Mouse (Mus musculus) stomach, embryonic 16.5 days (tissue): ENCODE measurements at regions not wholly inside any gene's neighbourhood (a gene's known extent, or its start where the extent isn't known, plus 50 kb on each side); places are given as distances from the start of the nearest gene placed in this dataset.

Experiments
- ATAC-seq: fragments of 200-750 bp; cut with Nextera tagmentation; 2 replicates; pipeline ENCODE4 v1.8.0; 2017; ENCODE audit warnings: moderate number of reproducible peaks, moderate TSS enrichment; ENCODE audit not compliant: insufficient read depth, low FRiP score
- H3K27ac ChIP-seq: fragments of 300-500 bp; sonication (generic); 2 replicates; pipeline ENCODE4 v1.5.1; 2014; ENCODE audit warnings: low read length
- H3K27me3 ChIP-seq: fragments of 300-500 bp; sonication (generic); 2 replicates; pipeline ENCODE4 v1.6.1; 2014; ENCODE audit warnings: low read length, control low read depth, mixed read lengths; ENCODE audit not compliant: control insufficient read depth, insufficient read depth
- H3K36me3 ChIP-seq: fragments of 300-500 bp; sonication (generic); 2 replicates; pipeline ENCODE4 v1.6.1; 2014; ENCODE audit warnings: low read length; ENCODE audit not compliant: control insufficient read depth, insufficient read depth
- H3K4me1 ChIP-seq: fragments of 300-500 bp; sonication (generic); 2 replicates; pipeline ENCODE4 v1.6.1; 2014; ENCODE audit warnings: low read length, control low read depth, mixed read lengths; ENCODE audit not compliant: control insufficient read depth, insufficient read depth
- H3K4me2 ChIP-seq: fragments of 300-500 bp; sonication (generic); 2 replicates; pipeline ENCODE4 v1.6.1; 2014; ENCODE audit warnings: low read depth, low read length, mixed read lengths
- H3K4me3 ChIP-seq: fragments of 300-500 bp; sonication (generic); replicated peaks from 2 replicates; pipeline ENCODE4 v1.5.1; 2014; ENCODE audit warnings: mild to moderate bottlenecking, low read length
- H3K9ac ChIP-seq: fragments of 300-500 bp; sonication (generic); 2 replicates; pipeline ENCODE4 v1.6.1; 2014; ENCODE audit warnings: low read length
- H3K9me3 ChIP-seq: fragments of 300-500 bp; sonication (generic); replicated peaks from 2 replicates; pipeline ENCODE4 v1.6.1; 2016; ENCODE audit warnings: low read length, control low read depth; ENCODE audit not compliant: control insufficient read depth
- WGBS: fragments of 180-500 bp; shearing (Covaris S2); extraction: QIAGEN DNeasy Blood & Tissue Kit; methylation state at CpG from one replicate; pipeline ENCODE4 v1.1.7; 2014; 5-methylcytosine and 5-hydroxymethylcytosine counted together

DNA sequence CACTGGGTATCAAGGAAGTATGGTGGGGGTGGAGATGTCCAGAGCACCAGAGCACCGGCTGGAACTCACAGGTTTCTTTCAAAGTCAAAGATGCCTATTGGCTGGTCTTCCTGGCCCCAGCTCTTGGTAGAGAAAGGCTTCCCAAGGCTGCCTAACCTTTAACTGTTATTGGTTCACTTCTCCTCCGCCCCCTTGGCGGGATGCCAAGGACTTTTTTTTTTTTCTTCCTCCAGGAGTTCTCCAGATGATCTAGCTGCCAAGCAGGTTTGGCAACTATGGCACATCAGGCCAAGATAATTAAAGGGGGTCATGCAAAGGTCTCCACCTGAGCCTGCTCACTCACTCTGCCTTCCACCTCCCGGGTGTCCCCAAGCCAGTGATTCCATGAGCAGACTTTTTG, 67.5 kb downstream of the Sc5d start:
- Histone ChIP-seq H3K9ac (no peak overlapping the region), H3K27me3 (no peaks in the 10 kb centered on the region), H3K4me3 (no peak overlapping the region), H3K4me2 (peak overlapping the region; percentile 20; the same call in 1 of the 2 replicates), H3K9me3 (no peaks in the 10 kb centered on the region), H3K4me1 (0 out of 2 replicates have a peak, but pooled peaks cover 2% of the 10 kb centered on the region), H3K36me3 (no peaks in the 10 kb centered on the region), H3K27ac (peak overlapping the region; percentile 90)
- 50% methylated on average over 4 of the region's 4 CpGs for WGBS
- ATAC-seq, result peak; percentile 90

DNA sequence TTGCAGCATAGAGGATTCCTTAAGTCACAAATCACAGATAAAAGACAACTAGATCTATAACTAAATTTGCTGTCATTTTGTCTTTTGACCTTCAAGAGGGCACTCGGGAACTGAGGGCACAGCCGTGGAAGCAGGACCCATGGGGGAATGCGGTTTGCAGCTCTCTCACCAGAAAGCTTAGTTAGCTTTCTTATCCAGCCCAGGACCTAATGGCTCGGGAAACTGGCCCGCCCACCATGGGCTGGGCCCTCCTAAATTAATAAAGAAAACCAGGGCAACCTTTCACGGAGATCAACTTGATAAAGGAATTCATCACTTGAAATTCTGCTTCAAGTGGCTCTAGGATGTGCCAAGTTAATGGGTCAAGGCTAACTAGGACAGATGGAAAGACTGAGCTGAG, 67.9 kb downstream of the Sc5d start:
- Histone ChIP-seq H3K4me1 (0 out of 2 replicates have a peak, but pooled peaks cover 2% of the 10 kb centered on the region), H3K36me3 (no peaks in the 10 kb centered on the region), H3K4me2 (peak overlapping the region; percentile 20; the same call in 1 of the 2 replicates), H3K9ac (no peak overlapping the region), H3K27me3 (no peaks in the 10 kb centered on the region), H3K4me3 (no peak overlapping the region), H3K27ac (peak overlapping the region; percentile 90), H3K9me3 (no peaks in the 10 kb centered on the region)
- ATAC-seq, result peak; percentile 41; the same call in 1 of the 2 replicates
- 63% methylated on average over 6 of the region's 6 CpGs for WGBS

DNA sequence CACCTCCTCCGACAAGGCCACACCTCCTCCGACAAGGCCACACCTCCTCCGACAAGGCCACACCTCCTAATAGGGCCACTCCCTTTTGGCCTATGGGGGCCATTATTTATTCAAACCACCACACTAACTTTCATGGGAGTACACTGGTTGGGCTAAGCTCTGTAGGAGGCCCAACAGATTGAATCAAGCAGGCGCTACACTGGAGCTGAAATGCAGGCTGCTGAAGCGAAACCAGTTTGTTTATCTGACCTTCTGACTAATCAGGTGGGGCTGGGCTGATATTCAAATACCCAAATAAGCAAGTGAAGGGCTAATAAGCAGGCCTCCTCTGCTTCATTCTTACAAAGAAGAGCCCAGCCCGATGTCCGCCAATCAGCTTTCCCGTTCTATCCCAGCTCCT, 68.4 kb downstream of the Sc5d start:
- H3K27me3 ChIP-seq, result no peaks in the 10 kb centered on the region

DNA sequence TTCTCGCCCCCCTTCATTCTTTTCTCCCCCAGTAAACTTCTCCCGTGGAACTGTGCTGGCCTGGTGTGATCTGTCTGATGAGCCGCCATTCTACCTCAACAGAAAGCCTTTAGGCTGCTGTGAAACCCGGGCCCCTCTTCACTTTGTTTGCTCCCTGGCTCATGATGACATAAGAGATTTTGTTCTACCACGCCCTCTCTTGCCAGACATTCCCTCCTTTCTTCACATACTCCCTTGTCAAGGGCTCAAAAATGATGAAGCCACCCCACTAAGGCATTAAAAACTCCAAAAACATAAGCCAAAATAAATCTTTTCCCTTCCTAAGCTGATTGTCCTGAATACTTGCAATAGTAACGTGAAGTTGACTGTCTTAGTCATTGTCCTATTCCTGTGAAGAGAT, 69.1 kb downstream of the Sc5d start:
- Histone ChIP-seq H3K36me3 (no peaks in the 10 kb centered on the region), H3K27ac (peak overlapping the region; percentile 90), H3K4me1 (0 out of 2 replicates have a peak, but pooled peaks cover 2% of the 10 kb centered on the region), H3K4me2 (no peak overlapping the region), H3K9ac (no peak overlapping the region), H3K4me3 (no peak overlapping the region), H3K27me3 (no peaks in the 10 kb centered on the region), H3K9me3 (no peaks in the 10 kb centered on the region)
- WGBS, result 74% methylated on average over 6 of the region's 6 CpGs
- ATAC-seq, result no peak

More for the DNA sequence above, 68.4 kb downstream of the Sc5d start:
- Histone ChIP-seq H3K4me1 (0 out of 2 replicates have a peak, but pooled peaks cover 2% of the 10 kb centered on the region), H3K4me3 (no peak overlapping the region), H3K4me2 (no peak overlapping the region), H3K36me3 (no peaks in the 10 kb centered on the region), H3K9ac (no peak overlapping the region), H3K27ac (peak overlapping the region; percentile 90), H3K9me3 (no peaks in the 10 kb centered on the region)
- 69% methylated on average over 8 of the region's 8 CpGs for WGBS
- ATAC-seq, result peak; percentile 59; the same call in 1 of the 2 replicates

DNA sequence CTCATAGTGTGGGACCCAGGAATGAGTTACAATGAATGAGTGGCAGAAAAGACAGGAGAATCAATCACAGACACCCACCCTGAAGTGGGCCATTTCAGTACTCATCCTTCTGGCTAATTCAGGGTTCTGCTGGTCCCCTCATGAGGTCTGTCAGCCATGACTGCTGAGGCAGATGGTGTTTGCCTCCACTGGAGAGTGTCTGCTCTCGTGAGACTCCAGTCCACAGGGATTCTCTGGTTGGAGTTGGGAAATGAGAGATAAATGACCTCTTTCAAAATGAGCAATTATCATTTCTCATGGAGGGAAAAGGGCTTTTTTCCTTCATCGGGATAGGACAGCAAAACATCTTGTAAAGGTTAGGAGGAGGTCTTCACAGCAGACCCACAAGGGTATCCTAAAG, 69.9 kb downstream of the Sc5d start:
- Histone ChIP-seq H3K4me2 (no peak overlapping the region), H3K36me3 (no peaks in the 10 kb centered on the region), H3K4me1 (0 out of 2 replicates have a peak, but pooled peaks cover 2% of the 10 kb centered on the region), H3K9me3 (no peaks in the 10 kb centered on the region), H3K27me3 (no peaks in the 10 kb centered on the region), H3K27ac (no peak overlapping the region), H3K4me3 (no peak overlapping the region), H3K9ac (no peak overlapping the region)
- ATAC-seq, result no peak
- WGBS, result 63% methylated on average over 2 of the region's 2 CpGs

DNA sequence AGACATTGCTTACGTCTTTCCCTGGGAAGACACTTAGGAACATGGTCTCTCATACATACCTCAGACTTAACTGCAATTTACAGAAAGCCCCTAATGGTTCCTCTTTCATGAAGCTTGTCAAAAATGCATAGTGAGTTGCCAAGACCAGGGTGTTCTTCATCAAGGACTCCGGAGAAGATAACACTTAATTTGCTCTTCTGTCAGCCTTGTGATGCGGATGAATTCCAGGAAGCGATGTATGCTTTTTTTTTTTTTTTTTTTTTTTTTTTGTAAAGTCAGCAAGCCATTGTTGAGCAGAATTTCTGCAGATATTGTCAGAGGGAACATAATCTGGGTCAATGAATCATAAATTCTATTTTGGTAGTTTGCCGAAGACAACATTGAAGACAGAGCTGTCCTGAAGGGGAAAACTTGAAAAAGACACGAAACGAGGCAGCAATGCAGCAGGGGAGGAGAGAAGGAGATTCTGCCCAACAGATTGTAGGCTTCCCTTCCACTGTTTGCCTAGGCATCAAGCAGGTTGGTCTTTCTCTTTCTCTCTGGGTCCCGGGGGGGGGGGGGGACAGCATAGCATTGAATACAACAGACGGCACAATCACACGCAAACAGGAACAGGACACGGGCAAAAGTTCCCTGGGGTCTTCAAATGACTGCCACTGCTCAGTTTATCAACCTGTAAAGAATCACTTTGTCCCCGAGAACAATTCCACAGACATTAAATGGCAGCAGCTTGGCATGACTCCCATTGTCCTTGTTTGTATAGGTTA, 69.1 kb upstream of the Sorl1 start:
- Histone ChIP-seq H3K36me3 (no peaks in the 10 kb centered on the region), H3K27ac (no peak overlapping the region), H3K4me2 (no peak overlapping the region), H3K4me1 (peaks cover 6% of the 10 kb centered on the region; the same call in 1 of the 2 replicates), H3K4me3 (no peak overlapping the region), H3K27me3 (no peaks in the 10 kb centered on the region), H3K9me3 (no peaks in the 10 kb centered on the region), H3K9ac (no peak overlapping the region)
- WGBS, result 65% methylated on average over 12 of the region's 12 CpGs
- no peak for ATAC-seq

DNA sequence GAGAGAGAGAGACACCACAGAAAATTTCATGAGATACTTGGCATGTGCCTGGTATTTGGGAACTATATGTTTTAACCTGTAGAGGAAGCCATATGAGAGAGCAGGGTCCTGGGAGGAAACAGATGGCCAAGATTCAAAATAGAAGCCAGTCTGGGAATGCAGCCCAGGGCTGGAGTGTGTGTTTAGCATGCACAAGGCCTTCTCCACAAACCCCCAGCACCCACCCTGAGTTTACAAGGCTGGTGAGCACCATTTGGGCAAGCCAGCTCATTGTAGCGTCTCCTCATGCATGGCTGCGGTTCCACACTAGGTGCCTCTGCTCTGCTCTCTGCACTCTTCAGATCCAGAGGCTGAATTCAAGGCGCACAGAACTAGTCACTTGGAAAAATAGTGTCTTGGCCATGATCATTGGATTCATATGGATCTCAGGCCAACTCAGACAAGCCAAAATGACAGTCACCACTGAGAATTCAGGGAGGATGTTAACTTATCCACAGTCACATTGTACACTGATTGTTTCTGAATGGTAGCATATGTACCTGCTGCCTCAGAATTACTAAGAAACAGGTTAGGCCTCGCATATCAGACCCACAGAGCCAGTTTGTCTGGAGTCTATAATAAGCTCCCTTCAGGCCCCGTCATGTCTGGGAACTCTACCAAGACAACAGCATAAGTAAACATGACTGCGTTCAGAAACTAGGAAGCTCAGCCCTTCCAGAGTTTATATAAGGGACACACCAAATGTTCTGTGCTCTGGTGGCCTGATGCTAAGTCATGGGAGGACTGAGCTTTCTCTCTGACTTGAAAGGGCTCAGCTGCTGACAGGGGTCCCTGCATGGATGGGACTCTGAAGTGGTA, 63.5 kb upstream of the Sorl1 start:
- ATAC-seq, result peak; percentile 91
- peak overlapping the region; percentile 94 for H3K27ac ChIP-seq
- WGBS, result 40% methylated on average over 6 of the region's 6 CpGs
- H3K4me1 ChIP-seq, result peaks cover 15% of the 10 kb centered on the region
- no peaks in the 10 kb centered on the region for H3K9me3 ChIP-seq
- no peaks in the 10 kb centered on the region for H3K27me3 ChIP-seq
- no peak overlapping the region for H3K4me2 ChIP-seq
- H3K9ac ChIP-seq, result no peak overlapping the region
- H3K4me3 ChIP-seq, result no peak overlapping the region
- H3K36me3 ChIP-seq, result no peaks in the 10 kb centered on the region

DNA sequence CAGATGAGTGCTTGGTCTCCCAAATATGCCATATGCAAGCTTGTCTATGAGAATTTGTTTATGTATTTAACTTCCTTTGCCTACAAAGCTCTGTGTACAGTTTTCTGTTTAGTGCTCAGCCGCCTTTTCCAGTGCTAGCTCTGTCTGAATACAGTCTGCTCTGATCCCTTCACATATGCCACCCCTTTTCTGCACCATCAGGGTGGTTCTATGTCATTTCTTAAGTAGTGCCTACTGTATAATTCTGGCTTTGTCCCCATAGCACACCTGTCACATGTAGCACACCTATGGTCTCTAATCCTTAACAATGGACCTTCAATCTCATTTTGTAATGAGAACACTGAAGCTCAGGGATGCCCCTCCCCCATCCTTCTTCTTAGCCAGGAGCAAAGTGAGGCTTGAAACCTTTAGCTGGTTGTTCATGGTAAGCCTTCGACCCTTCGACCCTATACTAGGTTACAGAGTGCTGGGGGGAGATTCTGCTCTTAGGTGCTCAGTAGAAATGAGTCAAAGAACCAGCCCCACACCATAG, 60.1 kb upstream of the Sorl1 start:
- Histone ChIP-seq H3K36me3 (no peaks in the 10 kb centered on the region), H3K27ac (no peak overlapping the region), H3K9me3 (no peaks in the 10 kb centered on the region), H3K4me1 (peaks cover 15% of the 10 kb centered on the region), H3K4me3 (no peak overlapping the region), H3K9ac (no peak overlapping the region), H3K4me2 (no peak overlapping the region), H3K27me3 (no peaks in the 10 kb centered on the region)
- no peak for ATAC-seq
- 80% methylated on average over 3 of the region's 3 CpGs for WGBS

DNA sequence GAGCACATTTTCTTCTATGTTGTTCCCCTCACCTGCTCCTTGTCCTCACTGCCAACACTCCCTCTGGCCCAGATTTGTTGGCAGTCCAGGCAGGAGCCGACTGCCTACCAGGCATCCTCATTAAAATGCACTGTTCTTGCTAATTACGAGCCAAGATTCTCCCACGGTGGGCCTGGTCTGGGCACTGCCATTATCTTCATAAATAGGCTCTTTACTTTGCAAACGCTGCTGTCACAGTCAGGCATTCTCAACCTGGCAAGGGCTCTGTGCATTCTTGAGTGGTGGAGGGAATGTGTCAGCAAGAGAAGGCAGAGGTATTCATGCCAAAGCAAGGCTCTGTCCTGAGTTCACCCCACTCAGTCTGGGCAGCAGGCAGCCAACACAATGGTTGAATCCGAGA, 59.4 kb upstream of the Sorl1 start:
- H3K4me1 ChIP-seq, result peaks cover 15% of the 10 kb centered on the region
- no peaks in the 10 kb centered on the region for H3K36me3 ChIP-seq
- H3K9me3 ChIP-seq, result no peaks in the 10 kb centered on the region
- ATAC-seq, result no peak
- 62% methylated on average over 5 of the region's 5 CpGs for WGBS
- H3K4me2 ChIP-seq, result no peak overlapping the region
- H3K27ac ChIP-seq, result no peak overlapping the region
- H3K9ac ChIP-seq, result no peak overlapping the region
- no peak overlapping the region for H3K4me3 ChIP-seq
- no peaks in the 10 kb centered on the region for H3K27me3 ChIP-seq
